Mouse (Mus musculus): ENCODE measurements around the gene Ube2t.

The Ube2t gene

GRCm38 (mm10) chr1:134962053-134962803, at the start of gene Ube2t:
TSS of gene Ube2t (plus strand) at chr1:134962565.
- peak; percentile 97 for DNase-seq

- DNase-seq = no peak
Observed at GRCm38 (mm10) chr1:134913535-134913934, 48.8 kb upstream of the Ube2t start.

- no peak for DNase-seq
Observed at GRCm38 (mm10) chr1:134915421-134915820, 46.9 kb upstream of the Ube2t start.

GRCm38 (mm10) chr1:134919010-134919409, 43.4 kb upstream of the Ube2t start:
- no peak for DNase-seq

GRCm38 (mm10) chr1:134932431-134932830, 29.9 kb upstream of the Ube2t start:
- no peak for DNase-seq

GRCm38 (mm10) chr1:134936335-134936734, 26.0 kb upstream of the Ube2t start:
- DNase-seq = no peak

GRCm38 (mm10) chr1:134938233-134938632, 24.1 kb upstream of the Ube2t start:
- no peak for DNase-seq

- no peak for DNase-seq
Observed at GRCm38 (mm10) chr1:134940863-134941262, 21.5 kb upstream of the Ube2t start.

GRCm38 (mm10) chr1:134942898-134943297, 19.5 kb upstream of the Ube2t start:
- DNase-seq = no peak

- no peak for DNase-seq
Observed at GRCm38 (mm10) chr1:134947590-134947989, 14.8 kb upstream of the Ube2t start.

GRCm38 (mm10) chr1:134949946-134950345, 12.4 kb upstream of the Ube2t start:
- no peak for DNase-seq

GRCm38 (mm10) chr1:134955050-134955636, 7.2 kb upstream of the Ube2t start:
- no peak for DNase-seq

- peak; percentile 95 for DNase-seq
Observed at GRCm38 (mm10) chr1:134955637-134956176, 6.7 kb upstream of the Ube2t start, which contains the start of gene Ppp1r12b. TSS of gene Ppp1r12b (minus strand) at chr1:134955942.

GRCm38 (mm10) chr1:134960634-134961033, 1.7 kb upstream of the Ube2t start:
- no peak for DNase-seq

GRCm38 (mm10) chr1:134962821-134963220, 456 bp downstream of the Ube2t start:
- peak; percentile 54 for DNase-seq

GRCm38 (mm10) chr1:134965430-134965829, 3.1 kb downstream of the Ube2t start:
- DNase-seq = no peak

- no peak for DNase-seq
Observed at GRCm38 (mm10) chr1:134972920-134973319, 10.6 kb downstream of the Ube2t start.

- peak; percentile 57 for DNase-seq
Observed at GRCm38 (mm10) chr1:134987173-134987961, 25.0 kb downstream of the Ube2t start.

GRCm38 (mm10) chr1:134987962-134988341, 25.6 kb downstream of the Ube2t start:
- DNase-seq = no peak

- peak; percentile 70 for DNase-seq
Observed at GRCm38 (mm10) chr1:134989372-134989771, 27.0 kb downstream of the Ube2t start.

- DNase-seq = no peak
Observed at GRCm38 (mm10) chr1:134992046-134992645, 29.8 kb downstream of the Ube2t start.

- no peak for DNase-seq
Observed at GRCm38 (mm10) chr1:134994739-134995138, 32.4 kb downstream of the Ube2t start.

- no peak for DNase-seq
Observed at GRCm38 (mm10) chr1:134995437-134995836, 33.1 kb downstream of the Ube2t start.
